Mouse (Mus musculus): ENCODE data around the gene Btg2. TPM values are rescaled to one million over a fixed set of nuclear protein-coding genes. Genes with fewer than 3 reads are reported as not detected.
A peak's percentile ranks its signal among the peaks of the same experiment; 100 is the strongest.

Btg2 gene
- polyA plus RNA-seq, 1 experiment from 2014 or later, result 22.4 TPM

DNA sequence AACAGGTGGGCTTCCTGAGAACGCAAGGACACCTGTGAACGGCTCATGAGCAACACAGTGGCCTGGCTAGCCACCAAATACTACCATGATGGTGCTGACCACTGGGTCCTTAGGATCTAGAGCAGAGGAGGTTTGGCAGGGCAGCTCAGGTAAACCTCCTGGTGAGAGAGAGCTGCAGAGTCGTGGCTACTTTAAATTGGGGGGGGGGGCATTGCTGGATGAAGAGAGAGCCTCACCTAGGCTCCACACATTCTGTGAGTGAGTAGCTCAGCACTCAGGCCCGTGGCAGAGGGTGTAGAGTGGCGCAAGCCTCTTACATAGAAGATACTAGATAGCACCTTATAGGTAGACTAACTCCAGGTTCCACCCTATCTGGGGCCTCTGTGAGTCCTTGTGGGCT, 21.5 kb upstream of the Btg2 start:
- no peak overlapping the region for H3K9ac ChIP-seq (replicated peaks; ENCODE audit: low read depth, low read length)
- H3K4me2 ChIP-seq (ENCODE audit: low read depth, low read length), result no peak overlapping the region
- H3K4me3 ChIP-seq (ENCODE audit: low read depth, low read length), result no peak overlapping the region
- no peak for ATAC-seq (ENCODE audit: low read depth)
- no peaks in the 10 kb centered on the region for H3K27me3 ChIP-seq (ENCODE audit: control insufficient read depth, insufficient read depth, low read length)
- no peaks in the 10 kb centered on the region for H3K36me3 ChIP-seq (ENCODE audit: control insufficient read depth, insufficient read depth, low read length)
- H3K4me1 ChIP-seq (ENCODE audit: control insufficient read depth, insufficient read depth, low read length), result peaks cover 28% of the 10 kb centered on the region
- H3K27ac ChIP-seq (ENCODE audit: low read depth, low read length), result no peak overlapping the region
- 87% methylated on average over 5 of the region's 5 CpGs for WGBS
- no peaks in the 10 kb centered on the region for H3K9me3 ChIP-seq (ENCODE audit: control insufficient read depth, low read length)

DNA sequence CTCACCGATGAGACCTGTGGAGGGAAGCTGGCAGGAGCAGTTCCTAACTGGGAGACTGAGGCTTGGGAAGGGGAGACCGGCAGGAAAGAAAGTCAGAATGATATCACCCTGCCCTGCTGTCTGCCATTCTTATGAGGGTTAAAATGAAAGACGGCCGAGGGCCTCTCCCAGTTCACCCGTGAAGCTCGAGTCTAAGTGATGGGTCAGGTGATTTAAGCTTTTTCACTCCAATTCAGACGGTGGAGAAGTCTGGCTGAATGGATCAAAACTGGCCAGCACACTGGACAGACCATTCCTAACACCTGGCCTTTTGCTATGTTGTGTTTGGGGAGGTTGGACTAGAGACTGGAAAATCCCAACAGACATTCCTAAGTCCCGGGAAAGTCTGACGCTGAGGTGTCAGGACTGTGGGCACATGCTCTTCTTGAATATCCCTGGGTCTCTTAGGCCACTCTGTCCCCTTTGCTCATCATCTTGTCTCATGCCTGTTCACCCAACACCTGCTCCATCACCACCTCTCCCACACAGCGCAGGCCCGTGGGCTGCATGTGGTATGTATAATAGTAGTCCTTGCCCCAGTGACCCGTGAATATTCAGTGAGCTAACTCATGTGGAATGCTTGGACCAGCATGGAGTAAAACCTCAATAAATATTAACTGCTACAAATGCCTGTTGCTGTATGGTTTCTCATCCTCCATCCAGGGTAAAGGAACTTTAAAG, 20.8 kb upstream of the Btg2 start:
- Histone ChIP-seq H3K4me2 (ENCODE audit: low read depth, low read length) (peak overlapping the region; percentile 76), H3K27me3 (ENCODE audit: control insufficient read depth, insufficient read depth, low read length) (no peaks in the 10 kb centered on the region), H3K9ac (replicated peaks; ENCODE audit: low read depth, low read length) (peak overlapping the region; percentile 32; the same call in 1 of the 2 replicates), H3K27ac (ENCODE audit: low read depth, low read length) (peak overlapping the region; percentile 71; the same call in 1 of the 2 replicates), H3K4me1 (ENCODE audit: control insufficient read depth, insufficient read depth, low read length) (peaks cover 28% of the 10 kb centered on the region), H3K4me3 (ENCODE audit: low read depth, low read length) (peak overlapping the region; percentile 33), H3K9me3 (ENCODE audit: control insufficient read depth, low read length) (no peaks in the 10 kb centered on the region), H3K36me3 (ENCODE audit: control insufficient read depth, insufficient read depth, low read length) (no peaks in the 10 kb centered on the region)
- ATAC-seq (ENCODE audit: low read depth), result no peak
- 24% methylated on average over 12 of the region's 12 CpGs for WGBS

DNA sequence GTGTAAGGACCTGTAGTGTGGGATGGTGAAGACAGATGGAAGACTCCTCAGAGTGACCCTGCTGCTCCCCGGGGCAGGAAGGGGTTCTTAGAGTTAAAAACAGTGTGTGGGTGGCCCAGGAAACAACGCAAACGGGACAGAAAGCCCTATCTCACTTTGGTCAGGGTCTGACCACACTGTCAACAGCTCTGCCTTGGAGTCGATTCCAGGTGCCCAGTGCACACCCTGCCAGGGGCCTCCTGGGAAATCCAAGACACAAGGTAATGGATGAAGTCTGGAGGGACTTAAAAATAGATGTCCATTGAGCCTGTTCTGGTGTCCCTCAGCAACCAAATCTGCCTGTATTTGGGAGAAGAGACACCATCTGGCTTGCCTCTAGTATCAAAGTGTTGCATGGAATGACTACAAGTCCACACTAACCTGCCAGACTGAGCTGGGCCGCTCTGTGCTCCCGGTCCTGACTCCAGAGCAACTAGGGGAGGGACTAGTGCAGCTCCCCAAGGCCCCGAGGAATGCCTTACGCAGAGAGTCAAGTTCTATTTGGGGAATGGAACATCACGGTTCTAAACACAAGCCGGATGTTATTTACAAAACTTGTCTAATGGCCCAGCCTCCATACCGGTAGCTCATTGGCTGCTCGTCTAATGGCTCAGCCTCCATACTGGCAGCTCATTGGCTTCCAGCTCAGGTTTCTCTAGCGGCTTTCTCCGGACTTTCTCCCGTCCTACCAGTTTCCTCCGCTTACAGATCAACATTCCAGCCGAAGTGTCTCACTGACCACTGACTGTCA, 20.0 kb upstream of the Btg2 start:
- peak; percentile 67; the same call in 1 of the 2 replicates for ATAC-seq (ENCODE audit: low read depth)
- H3K9me3 ChIP-seq (ENCODE audit: control insufficient read depth, low read length), result no peaks in the 10 kb centered on the region

DNA sequence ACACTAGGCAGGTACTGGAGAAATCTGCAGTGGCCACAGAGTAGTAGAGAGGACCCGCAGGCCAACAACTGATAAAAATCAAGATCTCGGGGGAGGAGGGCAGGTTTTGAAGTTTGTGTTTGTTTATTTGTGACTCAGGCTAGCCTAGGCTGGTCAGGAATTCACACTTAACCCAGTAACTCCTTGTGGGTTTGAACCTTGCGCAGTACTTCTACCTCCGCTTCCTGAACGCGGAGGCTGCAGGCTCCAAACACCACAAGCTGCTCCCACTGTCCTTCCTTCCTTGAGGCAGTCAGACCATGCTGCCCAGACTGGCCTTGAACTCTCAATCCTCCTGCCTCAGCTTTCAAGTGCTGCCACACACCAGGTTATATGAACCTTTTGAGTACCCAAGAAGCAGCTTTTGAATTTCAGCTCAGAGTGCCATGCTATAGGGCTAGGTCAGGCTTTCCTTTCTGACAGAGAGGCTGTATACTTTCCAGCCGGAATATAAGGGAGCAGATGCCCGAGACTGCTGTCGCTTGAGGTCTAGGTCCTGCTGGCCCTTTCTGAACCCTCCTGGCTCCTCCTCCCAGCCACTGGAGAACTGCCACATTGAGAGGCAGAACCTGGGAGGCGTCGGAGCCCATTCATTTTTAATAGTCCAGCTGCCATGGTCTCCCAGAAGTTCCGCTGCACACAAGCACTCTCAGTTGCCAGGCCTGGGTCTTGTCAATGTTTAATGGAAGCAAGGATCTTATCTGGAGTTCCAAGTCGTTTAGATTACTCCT, 19.2 kb upstream of the Btg2 start:
- Histone ChIP-seq H3K27me3 (ENCODE audit: control insufficient read depth, insufficient read depth, low read length) (no peaks in the 10 kb centered on the region), H3K9me3 (ENCODE audit: control insufficient read depth, low read length) (no peaks in the 10 kb centered on the region), H3K4me3 (ENCODE audit: low read depth, low read length) (no peak overlapping the region), H3K4me2 (ENCODE audit: low read depth, low read length) (no peak overlapping the region), H3K27ac (ENCODE audit: low read depth, low read length) (peak overlapping the region; percentile 71), H3K4me1 (ENCODE audit: control insufficient read depth, insufficient read depth, low read length) (peaks cover 37% of the 10 kb centered on the region), H3K9ac (replicated peaks; ENCODE audit: low read depth, low read length) (no peak overlapping the region), H3K36me3 (ENCODE audit: control insufficient read depth, insufficient read depth, low read length) (no peaks in the 10 kb centered on the region)
- ATAC-seq (ENCODE audit: low read depth), result no peak
- WGBS, result 55% methylated on average over 13 of the region's 13 CpGs

More for the DNA sequence above, 20.0 kb upstream of the Btg2 start:
- H3K27me3 ChIP-seq (ENCODE audit: control insufficient read depth, insufficient read depth, low read length), result no peaks in the 10 kb centered on the region
- H3K4me2 ChIP-seq (ENCODE audit: low read depth, low read length), result peak overlapping the region; percentile 76
- no peaks in the 10 kb centered on the region for H3K36me3 ChIP-seq (ENCODE audit: control insufficient read depth, insufficient read depth, low read length)
- peaks cover 30% of the 10 kb centered on the region for H3K4me1 ChIP-seq (ENCODE audit: control insufficient read depth, insufficient read depth, low read length)
- H3K27ac ChIP-seq (ENCODE audit: low read depth, low read length), result peak overlapping the region; percentile 71
- peak overlapping the region; percentile 32; the same call in 1 of the 2 replicates for H3K9ac ChIP-seq (replicated peaks; ENCODE audit: low read depth, low read length)
- H3K4me3 ChIP-seq (ENCODE audit: low read depth, low read length), result peak overlapping the region; percentile 33
- WGBS, result 12% methylated on average over 17 of the region's 17 CpGs

DNA sequence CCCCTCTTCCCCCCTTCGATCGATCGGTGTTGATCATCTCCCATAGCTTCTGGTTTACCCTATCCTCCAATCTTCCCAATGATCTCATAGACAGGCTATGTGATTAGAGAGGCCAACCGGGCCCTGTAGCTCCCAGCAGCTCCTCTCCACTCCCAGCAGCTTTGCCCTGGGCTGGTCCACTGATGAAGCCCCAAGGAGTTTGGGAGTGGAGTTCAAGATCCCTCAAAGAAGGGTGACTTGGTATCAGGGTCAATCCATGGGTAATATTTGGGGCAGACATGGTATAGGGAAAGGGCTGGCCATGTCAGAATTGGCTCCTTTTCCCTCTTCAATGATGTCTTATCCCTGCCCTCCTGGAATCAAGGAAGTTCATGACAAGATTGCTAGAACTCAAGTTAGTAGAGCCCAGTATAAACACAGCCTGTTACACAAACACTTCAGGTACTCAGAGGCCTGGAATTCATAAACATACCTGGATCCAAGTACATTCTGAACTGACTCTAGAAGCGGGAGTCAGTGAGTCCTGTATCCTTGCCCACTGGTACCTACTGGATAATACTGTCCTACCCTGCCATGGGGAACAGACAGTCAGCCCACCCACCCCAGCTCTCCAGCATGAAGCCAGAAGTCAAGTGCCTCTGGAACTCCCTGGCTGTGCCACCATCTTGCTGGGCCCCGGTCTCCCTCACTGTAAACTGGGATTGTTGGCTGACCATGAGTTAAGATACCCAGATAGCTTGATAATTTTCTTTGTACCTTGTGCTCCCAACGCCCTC, 18.3 kb upstream of the Btg2 start:
- Histone ChIP-seq H3K4me2 (ENCODE audit: low read depth, low read length) (no peak overlapping the region), H3K36me3 (ENCODE audit: control insufficient read depth, insufficient read depth, low read length) (no peaks in the 10 kb centered on the region), H3K9me3 (ENCODE audit: control insufficient read depth, low read length) (no peaks in the 10 kb centered on the region), H3K27ac (ENCODE audit: low read depth, low read length) (peak overlapping the region; percentile 72), H3K4me3 (ENCODE audit: low read depth, low read length) (no peak overlapping the region), H3K9ac (replicated peaks; ENCODE audit: low read depth, low read length) (no peak overlapping the region), H3K4me1 (ENCODE audit: control insufficient read depth, insufficient read depth, low read length) (peaks cover 38% of the 10 kb centered on the region), H3K27me3 (ENCODE audit: control insufficient read depth, insufficient read depth, low read length) (no peaks in the 10 kb centered on the region)
- ATAC-seq (ENCODE audit: low read depth), result no peak
- 91% methylated on average over 7 of the region's 7 CpGs for WGBS

DNA sequence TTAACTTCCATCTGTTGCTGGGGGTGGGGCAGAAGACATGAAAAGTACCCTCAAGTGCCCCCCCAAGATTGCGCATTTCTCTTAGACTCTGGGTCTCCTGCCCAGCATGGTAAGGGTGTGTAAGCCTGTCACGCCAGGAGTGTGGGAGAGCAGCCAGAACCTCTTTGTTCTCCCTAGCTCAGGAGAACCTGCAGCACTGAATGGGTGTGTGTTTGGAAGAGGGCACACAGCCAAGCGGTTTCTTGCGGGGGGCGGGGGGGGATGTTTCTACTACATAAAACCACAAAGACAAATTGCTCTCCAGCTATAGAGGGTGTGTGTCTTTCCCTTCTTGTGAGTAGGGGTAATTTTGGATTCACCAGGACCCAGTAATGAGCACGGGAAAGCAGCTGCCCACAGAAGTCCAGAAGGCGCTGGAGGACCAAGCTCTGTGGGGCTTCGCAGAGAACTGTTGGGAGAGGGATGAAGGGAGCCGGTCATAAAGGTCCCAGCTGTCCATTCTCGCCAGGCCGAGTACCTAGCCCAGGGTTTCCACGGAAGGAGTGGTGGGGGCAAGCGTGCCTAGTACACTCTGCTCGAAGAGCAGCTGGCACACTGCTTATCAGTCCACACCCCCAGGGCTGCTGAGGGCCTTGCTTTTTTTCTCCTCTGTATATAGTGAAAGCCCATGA, 17.5 kb upstream of the Btg2 start:
- no peak overlapping the region for H3K4me3 ChIP-seq (ENCODE audit: low read depth, low read length)
- H3K36me3 ChIP-seq (ENCODE audit: control insufficient read depth, insufficient read depth, low read length), result no peaks in the 10 kb centered on the region
- peak; percentile 73 for ATAC-seq (ENCODE audit: low read depth)
- peaks cover 38% of the 10 kb centered on the region for H3K4me1 ChIP-seq (ENCODE audit: control insufficient read depth, insufficient read depth, low read length)
- H3K27ac ChIP-seq (ENCODE audit: low read depth, low read length), result peak overlapping the region; percentile 72
- 16% methylated on average over 14 of the region's 14 CpGs for WGBS
- no peaks in the 10 kb centered on the region for H3K27me3 ChIP-seq (ENCODE audit: control insufficient read depth, insufficient read depth, low read length)
- H3K9me3 ChIP-seq (ENCODE audit: control insufficient read depth, low read length), result no peaks in the 10 kb centered on the region
- no peak overlapping the region for H3K9ac ChIP-seq (replicated peaks; ENCODE audit: low read depth, low read length)
- no peak overlapping the region for H3K4me2 ChIP-seq (ENCODE audit: low read depth, low read length)

GRCm38 (mm10) chr1:134095721-134096120, 16.8 kb upstream of the Btg2 start:
- 72% methylated on average over 4 of the region's 4 CpGs for WGBS
- H3K4me2 ChIP-seq (ENCODE audit: low read depth, low read length), result no peak overlapping the region
- no peak for ATAC-seq (ENCODE audit: low read depth)

GRCm38 (mm10) chr1:134095033-134095612, 16.2 kb upstream of the Btg2 start:
- Histone ChIP-seq H3K36me3 (ENCODE audit: control insufficient read depth, insufficient read depth, low read length) (no peaks in the 10 kb centered on the region), H3K4me2 (ENCODE audit: low read depth, low read length) (no peak overlapping the region), H3K9ac (replicated peaks; ENCODE audit: low read depth, low read length) (no peak overlapping the region), H3K4me3 (ENCODE audit: low read depth, low read length) (no peak overlapping the region), H3K9me3 (ENCODE audit: control insufficient read depth, low read length) (no peaks in the 10 kb centered on the region), H3K27me3 (ENCODE audit: control insufficient read depth, insufficient read depth, low read length) (no peaks in the 10 kb centered on the region), H3K27ac (ENCODE audit: low read depth, low read length) (no peak overlapping the region), H3K4me1 (ENCODE audit: control insufficient read depth, insufficient read depth, low read length) (peaks cover 38% of the 10 kb centered on the region)
- 70% methylated on average over 7 of the region's 7 CpGs for WGBS
- ATAC-seq (ENCODE audit: low read depth), result no peak

More at GRCm38 (mm10) chr1:134095721-134096120, 16.8 kb upstream of the Btg2 start:
- Histone ChIP-seq H3K36me3 (ENCODE audit: control insufficient read depth, insufficient read depth, low read length) (no peaks in the 10 kb centered on the region), H3K27ac (ENCODE audit: low read depth, low read length) (peak overlapping the region; percentile 72), H3K4me3 (ENCODE audit: low read depth, low read length) (no peak overlapping the region), H3K9ac (replicated peaks; ENCODE audit: low read depth, low read length) (no peak overlapping the region), H3K4me1 (ENCODE audit: control insufficient read depth, insufficient read depth, low read length) (peaks cover 38% of the 10 kb centered on the region), H3K9me3 (ENCODE audit: control insufficient read depth, low read length) (no peaks in the 10 kb centered on the region), H3K27me3 (ENCODE audit: control insufficient read depth, insufficient read depth, low read length) (no peaks in the 10 kb centered on the region)
